Mouse (Mus musculus): ENCODE measurements around the gene Nudt2. TPM values are rescaled to one million over a fixed set of nuclear protein-coding genes. Genes with fewer than 3 reads are reported as not detected.

Gene Nudt2
- total RNA-seq, 1 experiment from 2014 or later: 38.0 TPM

DNA sequence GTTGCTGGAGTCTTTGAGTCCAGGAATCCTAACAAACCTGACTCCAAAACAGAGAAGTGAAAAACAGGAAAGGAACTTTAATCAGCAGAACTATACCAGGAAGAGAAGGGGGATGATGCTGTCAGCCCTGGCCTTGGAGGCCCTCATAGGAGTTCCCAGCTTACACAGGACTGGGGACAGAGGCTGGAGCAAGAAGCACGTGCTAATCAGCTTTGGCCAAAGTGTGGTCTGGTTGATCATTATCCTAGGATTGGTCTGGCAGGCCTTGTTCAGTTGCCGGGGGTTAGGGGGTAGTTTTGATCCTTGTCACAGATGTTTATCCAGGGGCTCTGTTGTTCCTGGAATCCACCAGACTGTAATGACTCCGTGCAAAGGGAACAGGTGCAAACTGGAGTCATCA is 29.4 kb downstream of the Nudt2 start:
- DNase-seq: no peak

DNA sequence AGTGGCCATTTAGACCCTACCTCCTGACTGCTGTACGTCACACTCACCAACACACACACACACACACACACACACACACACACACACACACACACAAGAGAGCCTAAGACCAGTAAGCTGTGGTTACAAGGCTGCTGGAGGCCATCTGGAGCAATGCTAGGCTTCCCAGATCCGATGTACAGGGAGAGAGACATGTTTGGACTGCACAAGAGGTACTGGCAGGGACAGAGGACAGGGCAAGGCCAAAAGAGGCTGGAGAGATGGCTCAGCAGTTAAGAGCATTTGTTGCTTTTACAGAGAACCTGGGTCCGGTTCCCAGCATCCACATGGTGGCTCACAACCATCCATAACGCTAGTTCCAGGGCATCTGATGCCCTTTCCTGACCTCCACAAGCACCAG is 30.1 kb downstream of the Nudt2 start:
- DNase-seq: no peak

DNA sequence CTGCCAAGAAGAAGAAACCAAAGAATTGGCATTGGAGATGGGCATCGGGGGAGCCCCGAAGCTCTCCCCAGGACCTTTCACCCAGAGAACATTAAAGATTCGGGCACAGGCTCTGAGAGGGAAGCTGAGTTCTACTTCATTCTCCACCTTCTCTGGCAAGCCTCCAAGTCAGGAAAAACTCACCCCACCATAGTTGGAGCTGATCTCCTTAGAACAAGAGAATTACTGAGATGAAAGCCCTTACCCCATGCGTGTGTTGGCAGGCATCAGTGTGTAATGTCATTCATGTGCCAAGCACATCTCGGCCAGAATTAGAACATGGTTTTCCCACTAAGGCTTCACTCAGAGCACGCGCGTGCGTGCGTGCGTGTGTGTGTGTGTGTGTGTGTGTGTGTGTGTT is 30.9 kb downstream of the Nudt2 start:
- DNase-seq: no peak

DNA sequence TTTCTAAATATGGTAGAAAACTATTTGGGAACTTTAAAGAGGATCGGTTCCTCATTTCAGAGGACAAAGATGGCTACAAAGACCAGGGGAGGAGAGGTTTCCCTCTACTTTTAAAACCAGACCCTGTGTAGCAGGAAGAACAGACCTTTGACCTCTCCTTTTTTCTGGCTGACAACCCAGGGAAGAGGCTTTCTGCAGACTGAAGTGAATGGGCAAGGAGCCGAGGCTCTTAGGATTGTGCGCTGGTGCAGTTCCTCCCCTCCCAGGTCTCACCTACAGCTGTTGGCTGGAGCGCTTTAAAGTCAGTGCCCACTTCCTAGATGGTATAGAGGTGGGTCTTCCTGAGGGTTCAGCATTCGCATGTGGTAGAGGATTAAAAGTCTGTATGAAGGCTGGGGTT is 32.1 kb downstream of the Nudt2 start:
- DNase-seq: no peak

DNA sequence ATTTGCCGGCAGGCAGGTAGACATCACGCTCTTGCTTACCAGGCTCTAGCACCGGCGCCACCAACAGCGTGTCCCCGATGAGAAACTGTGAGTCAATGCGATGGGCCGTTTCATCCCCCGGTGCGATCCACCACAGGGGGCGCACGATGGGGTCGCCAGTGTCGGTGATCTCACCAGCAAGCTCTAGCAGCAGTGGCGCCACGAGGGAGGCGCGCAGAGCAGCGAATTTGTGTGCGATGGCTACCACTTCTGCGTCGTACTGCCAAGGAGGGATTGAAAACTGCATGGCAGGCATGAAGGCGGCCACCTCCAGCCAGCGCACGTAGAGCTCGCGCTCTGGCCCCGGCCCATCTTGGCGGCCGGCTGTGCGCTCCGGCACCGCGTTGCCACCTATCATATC is 32.6 kb downstream of the Nudt2 start:
- no peak for DNase-seq

DNA sequence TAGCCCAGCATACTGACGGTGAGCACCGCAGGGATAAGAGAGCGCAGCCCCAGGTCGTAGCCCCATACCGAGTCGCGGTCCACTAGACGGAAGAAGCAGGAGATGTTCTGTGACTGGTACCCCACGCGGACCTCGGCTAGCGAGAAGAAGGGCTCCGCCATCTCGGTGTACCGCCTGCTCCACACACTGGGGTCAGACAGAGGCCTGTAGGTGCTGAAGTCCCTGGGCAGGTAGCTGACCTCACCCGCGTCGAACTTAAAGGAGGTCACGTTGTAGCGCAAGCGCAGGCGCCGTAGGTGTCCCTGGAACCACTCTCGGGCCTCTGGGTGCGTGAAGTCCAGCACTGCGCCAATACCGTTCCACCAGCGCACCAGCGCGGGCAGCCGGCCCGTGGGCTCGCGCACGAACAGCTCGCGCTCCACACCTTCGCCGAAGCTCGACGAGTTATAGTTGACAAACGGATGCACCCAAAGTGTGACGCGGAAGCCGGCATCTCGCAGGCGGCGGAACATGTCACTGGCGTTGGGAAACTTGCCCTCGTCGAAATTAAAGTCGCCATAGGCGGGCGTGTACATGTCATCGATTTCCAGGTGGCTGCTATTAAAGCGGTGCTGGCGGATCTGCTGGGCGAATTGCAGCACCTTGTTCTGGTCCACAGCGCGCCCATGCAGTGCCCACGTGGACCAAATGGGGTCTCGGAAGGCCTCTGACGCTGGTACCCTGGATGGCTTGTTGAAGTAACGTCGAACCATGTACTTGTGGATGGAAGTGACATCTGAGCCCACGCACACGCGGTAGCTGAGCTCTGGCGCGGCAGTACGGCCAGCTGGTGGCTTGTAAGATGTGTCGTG is 33.3 kb downstream of the Nudt2 start:
- no peak for DNase-seq

DNA sequence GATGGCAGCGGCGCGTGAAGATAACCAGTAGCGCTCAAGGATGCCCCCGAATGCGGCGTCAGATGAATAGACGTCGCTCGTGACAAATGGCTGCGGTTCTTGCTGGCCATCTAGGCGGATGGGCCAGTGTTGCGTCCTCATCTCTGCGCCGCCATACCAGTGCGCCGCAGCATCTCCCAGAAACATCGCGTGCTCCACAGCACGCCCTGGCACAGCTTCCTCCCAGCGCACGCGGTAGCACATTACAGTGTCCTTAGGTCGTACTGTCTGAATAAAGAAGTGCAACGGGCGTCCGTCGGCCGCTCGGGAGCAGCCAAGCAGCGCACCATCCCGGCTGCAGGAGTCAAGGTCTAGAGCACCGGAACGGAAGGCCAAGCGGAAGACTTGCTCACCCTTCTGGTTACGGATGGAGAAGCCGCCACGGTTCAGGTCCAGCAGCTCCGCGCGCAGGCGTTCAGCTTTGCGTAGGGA is 34.0 kb downstream of the Nudt2 start:
- DNase-seq: no peak

DNA sequence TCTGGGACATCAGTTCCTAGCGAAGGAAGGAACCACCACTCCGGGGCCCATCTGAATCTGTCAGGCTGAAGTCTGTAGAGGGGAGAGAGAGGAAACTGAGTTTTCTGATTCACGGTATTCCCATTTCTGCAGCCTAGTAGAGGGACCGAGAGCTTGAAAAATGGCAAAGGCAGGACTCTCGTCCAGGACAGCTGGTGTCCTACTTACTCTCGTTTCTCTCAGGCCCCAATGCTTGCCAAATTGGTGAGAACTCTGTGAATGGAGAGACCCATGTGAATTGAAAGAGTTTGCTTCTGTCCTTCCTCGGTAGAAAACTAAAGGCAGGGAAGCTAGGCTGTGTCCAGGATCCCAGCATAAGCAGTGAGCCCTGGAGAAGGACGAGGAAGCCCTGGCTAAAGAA is 34.7 kb downstream of the Nudt2 start:
- DNase-seq: no peak

DNA sequence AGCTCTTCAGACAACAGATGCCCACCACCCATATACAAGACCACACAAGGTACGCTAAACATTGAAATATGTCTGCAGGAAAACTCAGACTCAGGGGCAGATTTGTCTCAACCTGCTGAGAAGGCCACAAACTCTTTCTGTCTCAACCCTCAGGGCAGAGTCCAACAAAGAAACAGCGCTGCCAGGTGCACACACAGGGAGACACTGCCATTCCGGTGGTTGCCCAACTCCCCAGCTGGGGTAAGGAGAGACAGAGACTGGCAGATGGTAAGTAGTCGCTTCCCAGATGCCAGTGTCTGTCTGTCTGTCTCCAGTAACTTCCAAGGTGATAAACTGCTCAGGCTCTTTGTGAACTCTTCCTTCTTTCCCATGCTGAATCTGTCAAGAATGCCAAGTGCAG is 35.8 kb downstream of the Nudt2 start:
- no peak for DNase-seq

DNA sequence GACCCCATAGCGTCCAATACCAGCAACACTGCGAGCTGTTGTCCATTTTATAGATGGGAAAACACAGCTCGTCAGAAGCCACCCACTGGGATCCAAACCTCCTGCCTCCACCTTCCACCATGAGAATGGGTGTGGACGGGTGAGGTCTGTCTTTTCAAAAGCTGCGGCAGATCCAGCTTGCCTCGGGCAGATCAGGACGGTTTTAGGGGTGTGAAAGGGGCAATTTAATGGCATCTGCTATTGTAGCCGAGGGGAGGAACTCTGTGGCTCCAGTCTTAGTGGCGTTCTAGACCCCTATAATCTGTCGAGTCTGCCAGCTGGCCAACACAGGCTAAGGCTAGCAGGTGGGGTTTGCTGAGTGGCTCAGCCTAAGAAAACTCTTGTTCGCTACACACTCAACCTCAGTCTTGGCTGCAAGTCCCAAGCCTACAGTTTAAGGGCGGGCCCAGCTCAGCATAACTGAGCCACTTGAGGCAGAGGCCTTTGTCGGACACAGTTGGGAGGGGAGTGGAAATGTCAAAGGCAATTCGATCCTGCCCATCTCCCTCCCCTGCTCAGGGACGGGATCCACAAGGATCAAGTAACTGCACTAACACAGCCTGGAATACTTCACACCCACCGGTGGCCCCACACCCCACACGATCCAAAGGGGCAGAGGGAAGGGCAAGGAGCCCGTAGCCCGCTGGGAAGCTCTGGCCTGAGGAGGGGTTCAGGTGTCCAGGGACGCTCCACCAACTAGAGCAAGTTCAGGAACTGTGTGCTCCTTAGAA is 37.4 kb downstream of the Nudt2 start:
- DNase-seq: no peak

DNA sequence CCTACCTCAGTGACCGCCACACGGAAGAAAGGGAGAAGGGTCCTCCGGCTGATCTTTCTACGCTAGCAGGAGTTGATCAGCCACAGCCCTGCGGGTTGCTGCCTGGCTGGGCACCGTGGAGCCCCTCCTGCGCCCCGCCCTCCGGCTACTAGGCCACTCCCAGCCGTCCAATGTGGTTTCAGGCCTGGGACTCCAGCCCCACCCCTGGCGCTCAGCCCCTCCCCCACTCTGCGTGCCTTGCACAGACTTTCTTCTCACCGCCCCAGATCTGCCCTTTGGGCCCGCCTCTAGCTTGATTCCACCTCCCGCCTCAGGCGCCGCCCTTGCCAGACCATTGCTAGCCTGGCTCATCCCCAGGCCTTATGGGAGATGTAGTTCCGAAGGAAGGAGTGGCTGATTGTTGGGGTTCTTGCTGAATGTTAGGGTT is 38.0 kb downstream of the Nudt2 start, which contains the start of gene AI464131:
Gene AI464131, minus strand, starts transcription at position 91 of the 427 bp plus-strand sequence.
- peak; percentile 100 for DNase-seq

DNA sequence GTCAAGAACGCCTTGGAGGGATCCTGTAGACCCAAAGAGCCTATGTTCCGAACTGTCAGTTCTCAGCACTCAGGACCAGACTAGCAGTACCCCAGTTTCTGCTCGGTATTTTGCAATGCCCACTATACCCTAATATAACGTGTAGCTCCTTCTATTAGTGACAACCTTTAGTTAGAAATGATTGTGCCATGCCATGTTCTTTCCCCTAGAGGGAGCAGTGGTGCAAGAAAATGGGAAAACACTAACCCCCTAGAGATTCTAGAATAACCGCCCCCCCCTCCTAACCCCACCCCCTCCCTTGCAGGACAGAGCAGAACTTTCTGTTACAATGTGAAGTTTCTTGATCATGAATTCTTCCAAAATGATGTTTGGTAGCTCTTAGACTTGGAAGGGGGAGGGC is 39.4 kb downstream of the Nudt2 start:
- no peak for DNase-seq

DNA sequence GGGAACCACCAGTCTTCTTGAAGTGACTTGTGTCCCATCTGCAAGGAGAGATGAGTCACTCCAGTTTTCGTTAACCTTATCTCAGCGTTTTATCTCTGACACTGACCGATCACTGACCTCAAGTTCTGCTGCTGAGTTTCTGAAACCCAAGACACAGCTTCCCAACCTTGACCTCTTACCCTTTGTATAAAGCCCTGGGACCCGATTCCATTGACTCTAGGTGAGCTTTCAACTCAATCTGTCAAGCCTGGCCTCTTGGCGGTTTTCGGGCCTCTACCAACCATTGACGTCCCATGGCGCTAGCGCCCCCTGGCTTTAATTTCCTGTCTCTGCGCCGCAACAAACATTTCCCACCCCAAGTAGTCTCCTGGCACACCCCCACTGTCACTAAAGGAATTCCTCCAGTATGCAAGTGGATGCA is 40.2 kb downstream of the Nudt2 start:
- DNase-seq: no peak

DNA sequence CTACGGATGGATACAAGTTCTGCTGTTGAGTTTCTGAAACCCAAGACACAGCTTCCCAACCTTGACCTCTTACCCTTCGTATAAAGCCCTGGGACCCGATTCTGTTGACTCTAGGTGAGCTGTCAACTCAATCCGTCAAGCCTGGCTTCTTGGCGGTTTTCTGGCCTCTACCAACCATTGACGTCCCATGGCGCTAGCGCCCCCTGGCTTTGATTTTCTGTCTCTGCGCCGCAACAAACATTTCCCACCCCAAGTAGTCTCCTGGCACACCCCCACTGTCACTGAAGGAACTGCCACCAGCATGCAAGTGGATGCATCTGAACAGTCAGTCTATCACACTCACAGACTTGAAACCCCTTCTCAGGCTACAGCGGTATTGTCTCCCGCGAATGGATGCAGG is 41.2 kb downstream of the Nudt2 start:
- peak; percentile 63 for DNase-seq

DNA sequence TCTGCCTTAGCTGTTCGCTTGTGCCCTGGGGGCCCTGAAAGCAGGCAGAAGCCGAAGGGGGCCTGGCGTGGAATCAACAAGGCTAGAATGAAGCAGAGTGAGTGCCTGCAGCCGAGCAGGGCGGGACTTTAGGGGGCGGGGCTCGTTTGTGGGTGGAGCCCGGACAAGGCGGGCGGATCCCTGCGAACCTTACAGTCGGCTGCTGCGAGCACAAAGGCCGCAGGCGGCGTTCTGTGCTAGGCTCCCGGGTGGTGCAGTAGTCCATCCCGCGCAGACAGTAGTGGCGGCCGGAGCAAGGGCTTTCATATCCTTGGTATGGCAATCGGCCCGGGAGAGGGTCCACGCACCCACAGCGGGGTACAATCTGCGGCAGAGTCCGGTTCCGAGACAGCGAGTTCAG is 42.0 kb downstream of the Nudt2 start:
- peak; percentile 91 for DNase-seq

DNA sequence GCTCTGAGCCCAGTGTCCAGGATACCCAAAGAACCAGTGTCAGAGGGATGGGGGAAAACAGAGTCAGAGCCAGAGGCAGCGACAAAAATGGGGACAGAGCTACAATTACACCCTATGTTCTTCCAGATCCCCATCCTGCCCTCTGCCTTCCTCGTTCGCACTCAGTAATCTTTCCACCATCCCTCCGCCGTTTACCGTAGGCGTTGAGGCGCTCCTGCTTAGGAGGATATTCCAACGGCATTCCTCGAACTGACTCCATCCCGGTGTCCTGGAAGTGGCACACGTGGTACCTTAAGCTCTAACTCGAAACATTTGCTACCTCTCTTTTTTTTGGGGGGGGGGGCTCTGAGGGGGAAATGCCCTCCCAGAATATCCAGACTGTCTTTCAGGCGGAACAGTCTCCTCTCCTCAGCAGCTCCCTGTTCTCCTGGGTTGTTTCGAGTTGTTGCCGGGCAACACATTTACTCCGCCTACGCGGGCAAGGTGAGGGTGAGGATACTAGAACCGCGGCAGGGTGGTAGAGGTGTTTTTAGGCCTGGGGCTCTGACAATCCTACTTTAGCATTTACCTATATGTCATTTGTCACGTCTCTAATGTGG is 42.5 kb downstream of the Nudt2 start:
- DNase-seq: no peak

DNA sequence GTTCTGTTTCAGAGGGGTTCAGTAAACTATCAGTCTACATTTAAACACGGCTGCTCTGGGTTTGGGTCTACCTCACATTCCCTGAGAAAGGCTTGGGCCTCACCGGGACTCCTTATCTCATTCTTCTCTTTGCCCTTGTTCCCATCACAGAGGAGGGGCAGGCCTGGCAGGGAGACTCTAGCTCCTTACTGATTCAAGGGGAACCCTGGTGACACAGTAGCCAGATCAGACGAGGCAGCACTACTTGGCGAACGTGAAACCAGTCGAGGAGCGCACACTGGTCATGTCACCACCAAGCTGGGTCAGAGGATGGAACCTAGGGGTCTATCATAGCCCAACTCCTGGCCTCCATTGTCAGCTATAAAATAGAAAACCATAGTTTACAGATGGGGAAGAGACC is 43.0 kb downstream of the Nudt2 start:
- no peak for DNase-seq

DNA sequence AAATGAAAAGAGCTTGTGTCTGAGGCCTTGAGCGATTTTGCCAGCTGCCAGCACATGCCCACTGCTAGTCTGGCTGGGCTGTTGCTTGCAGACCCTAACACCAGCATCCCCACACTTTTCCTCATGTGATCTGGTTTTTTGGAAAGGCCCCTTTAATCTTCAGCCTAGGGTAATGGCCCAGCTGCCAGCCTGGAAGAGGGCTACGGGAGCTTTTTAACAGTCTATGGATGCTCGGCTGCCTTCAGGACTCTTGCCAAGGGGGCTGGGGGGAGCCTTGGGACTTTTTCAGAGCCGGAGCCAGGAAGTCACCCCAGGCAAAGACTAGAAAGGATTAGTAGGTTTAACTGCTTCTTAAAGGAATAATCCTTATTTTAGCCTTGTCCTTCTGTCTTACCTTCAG is 48.4 kb downstream of the Nudt2 start:
- no peak for DNase-seq

DNA sequence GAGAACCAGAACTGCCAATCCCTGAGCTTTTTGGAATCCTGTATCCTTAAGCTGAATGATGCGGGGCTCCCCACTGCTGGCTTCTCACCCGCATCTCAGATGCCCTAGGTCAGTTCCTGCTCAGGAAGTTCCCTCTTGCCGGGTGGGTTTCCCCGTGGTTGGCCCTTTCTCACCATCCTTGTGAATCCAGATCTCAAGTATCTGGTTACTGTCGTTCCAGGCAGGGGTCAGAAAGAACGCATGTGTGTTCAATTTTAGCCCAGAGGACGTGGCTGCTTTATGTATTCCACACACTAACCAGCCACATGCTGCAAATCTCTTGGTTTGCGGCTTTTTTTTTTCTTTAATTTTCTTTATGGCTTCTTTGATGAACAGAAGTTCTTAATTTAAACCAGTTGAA is 48.8 kb downstream of the Nudt2 start:
- no peak for DNase-seq

DNA sequence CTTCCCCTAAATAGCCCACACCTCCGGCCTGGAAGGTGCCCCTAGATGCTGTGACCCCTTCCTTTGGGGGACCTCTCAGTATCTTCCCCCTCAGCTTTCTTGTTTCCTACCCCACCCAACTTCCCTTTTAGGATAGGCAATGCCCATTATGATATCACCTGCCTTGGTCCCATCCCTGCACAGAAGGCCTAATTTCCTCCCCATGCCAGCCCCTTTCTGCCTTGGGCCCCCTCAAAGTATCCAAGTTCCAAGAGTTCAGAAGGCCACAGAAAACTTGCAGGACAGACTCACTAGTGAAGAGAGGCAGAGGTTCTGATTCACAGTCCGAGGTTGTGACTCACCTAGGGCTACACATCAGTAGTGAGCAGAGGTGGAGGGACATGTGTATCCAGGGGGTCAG is 52.3 kb downstream of the Nudt2 start, which contains the start of gene 1110017D15Rik:
Gene 1110017D15Rik, minus strand, starts transcription at position 101 of the 400 bp plus-strand sequence.
- DNase-seq: no peak

DNA sequence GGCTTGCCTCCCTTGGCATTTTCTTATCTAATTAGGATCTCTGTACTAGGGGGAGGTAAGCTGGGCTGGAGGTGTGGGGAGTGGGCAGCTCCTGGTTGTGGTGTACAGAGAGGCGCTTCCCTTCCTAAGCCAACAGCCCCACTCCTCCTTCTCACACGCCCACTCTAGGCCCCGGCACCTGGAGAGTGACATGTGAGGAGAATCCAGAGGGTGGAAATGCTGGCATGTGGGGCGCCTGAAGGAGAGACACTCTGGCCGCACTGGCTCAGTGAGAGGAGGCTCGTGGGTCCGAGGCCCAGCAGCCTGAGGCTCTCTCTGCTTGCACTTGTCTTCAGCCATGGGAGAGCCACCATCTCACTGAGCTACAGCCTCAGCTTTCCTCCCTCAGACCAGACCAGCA is 53.4 kb downstream of the Nudt2 start:
- no peak for DNase-seq

DNA sequence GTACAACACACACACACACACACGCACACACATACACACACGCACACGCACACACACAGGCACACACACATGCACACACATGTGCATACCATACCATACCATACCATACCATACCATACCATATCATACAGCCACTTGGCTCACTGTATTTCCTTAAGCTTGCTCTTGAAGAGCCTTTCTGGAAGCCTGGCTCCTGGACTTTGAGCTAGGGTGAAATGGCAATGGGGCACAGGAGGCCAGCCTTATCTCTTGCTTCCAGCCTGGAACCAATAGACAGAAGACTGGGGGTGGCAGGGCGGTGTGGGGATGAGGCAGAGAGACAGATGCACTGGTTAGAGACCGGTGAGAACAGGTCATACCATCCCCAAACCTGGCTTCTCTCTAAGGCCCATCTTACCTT is 54.2 kb downstream of the Nudt2 start:
- DNase-seq: no peak

DNA sequence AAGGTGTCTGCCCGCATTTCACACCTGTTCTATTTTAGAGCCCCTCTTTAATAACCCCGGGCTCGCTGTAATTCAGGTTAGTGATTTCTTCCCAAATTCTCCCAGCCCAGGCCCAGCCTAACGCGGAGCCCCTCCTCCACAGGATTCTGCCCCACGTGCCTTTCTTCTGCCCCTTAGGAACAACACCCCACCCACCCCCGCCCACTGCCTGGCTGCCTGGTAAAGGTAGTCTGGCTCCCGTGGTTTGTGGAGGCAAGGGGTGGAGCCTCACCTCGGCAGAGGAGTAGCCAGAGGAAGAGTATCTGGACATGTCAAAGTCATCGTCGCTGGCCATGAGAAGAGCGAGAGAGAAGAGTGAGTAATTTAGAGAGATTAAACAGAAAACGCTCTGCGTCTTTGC is 55.7 kb downstream of the Nudt2 start:
- DNase-seq: no peak

All from adrenal gland, postnatal 25 days (tissue).